Mouse (Mus musculus): Measurements from ENCODE around the gene Pkd2.

DNA sequence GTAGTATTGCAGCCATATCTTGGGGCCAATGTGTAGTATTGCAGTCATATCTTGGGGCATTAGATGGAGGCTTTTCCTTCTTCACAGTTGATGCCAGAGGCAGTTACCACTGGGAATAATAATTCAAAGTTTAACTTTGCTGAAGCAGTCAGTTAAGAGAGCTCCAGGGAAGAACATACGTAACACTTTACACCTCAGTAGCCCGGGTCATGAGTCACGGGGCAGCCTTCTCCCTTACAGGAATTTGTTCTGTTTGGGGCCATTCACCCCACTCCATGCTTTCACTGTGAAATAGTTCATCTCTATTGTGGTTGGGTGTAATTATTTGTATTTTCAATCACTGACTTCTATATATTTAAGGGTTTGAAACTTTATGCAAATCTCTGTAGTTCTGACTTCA, 35.4 kb upstream of the Pkd2 start:
- TF ChIP-seq CTCF (IDR thresholded peaks at IDR 0.05; ENCODE audit: borderline replicate concordance, insufficient read depth, low read length) (no peak), POLR2A (IDR thresholded peaks at IDR 0.05; ENCODE audit: low read depth, low read length) (no peak)

Measured in embryonic fibroblast, embryonic 13.5 days (primary cell).